Mouse (Mus musculus): ENCODE measurements around the gene Adsl. TPM values are rescaled to one million over a fixed set of nuclear protein-coding genes. Genes with fewer than 3 reads are reported as not detected.

Adsl gene
- total and polyA plus RNA-seq, 2 experiments from 2014 or later, result 149 to 156 TPM

DNA sequence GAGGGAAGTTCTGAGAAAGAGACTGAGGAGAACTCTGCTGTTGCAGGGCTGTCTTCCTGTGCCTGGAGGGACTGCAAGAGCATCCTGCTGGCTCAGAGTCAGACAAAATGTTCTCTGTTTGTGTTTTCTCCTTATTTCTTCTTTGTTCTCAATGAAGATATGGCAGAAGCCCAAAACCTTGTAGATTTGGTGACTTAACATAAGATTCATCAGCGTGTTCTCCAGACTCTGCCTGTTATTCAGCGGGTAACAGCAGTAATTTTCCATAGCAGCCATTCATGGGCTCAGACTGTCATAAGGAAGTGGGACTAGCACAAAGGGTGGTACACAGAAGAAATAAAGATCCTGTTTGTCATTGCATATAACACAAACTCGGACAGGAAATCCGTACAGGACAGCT, 31.3 kb downstream of the Adsl start:
- no peaks in the 10 kb centered on the region for H3K9me3 ChIP-seq (replicated peaks; ENCODE audit: control insufficient read depth, low read length)
- no peak for DNase-seq (ENCODE audit: low spot score)
- H3K36me3 ChIP-seq (replicated peaks; ENCODE audit: control insufficient read depth, insufficient read depth, low read length), result no peaks in the 10 kb centered on the region
- H3K4me3 ChIP-seq (ENCODE audit: low read depth, low read length), result no peak overlapping the region
- 50% methylated on average over 4 of the region's 4 CpGs for WGBS
- no peak for ATAC-seq (ENCODE audit: insufficient read depth, low read depth)
- H3K9ac ChIP-seq (replicated peaks; ENCODE audit: low read depth, low read length), result no peak overlapping the region
- TF ChIP-seq CTCF (IDR thresholded peaks at IDR 0.05; ENCODE audit: low read depth), result no peak
- TF ChIP-seq EP300 (IDR thresholded peaks at IDR 0.05; ENCODE audit: low read depth), result no peak
- no peaks in the 10 kb centered on the region for H3K27me3 ChIP-seq (ENCODE audit: control insufficient read depth, insufficient read depth, low read length)
- H3K27ac ChIP-seq (ENCODE audit: low read depth), result peak overlapping the region; percentile 22; the same call in 1 of the 2 replicates
- 0 out of 2 replicates have a peak, but pooled peaks cover 4% of the 10 kb centered on the region for H3K4me1 ChIP-seq (ENCODE audit: control insufficient read depth, insufficient read depth)
- H3K4me2 ChIP-seq (ENCODE audit: low read depth, low read length), result no peak overlapping the region

DNA sequence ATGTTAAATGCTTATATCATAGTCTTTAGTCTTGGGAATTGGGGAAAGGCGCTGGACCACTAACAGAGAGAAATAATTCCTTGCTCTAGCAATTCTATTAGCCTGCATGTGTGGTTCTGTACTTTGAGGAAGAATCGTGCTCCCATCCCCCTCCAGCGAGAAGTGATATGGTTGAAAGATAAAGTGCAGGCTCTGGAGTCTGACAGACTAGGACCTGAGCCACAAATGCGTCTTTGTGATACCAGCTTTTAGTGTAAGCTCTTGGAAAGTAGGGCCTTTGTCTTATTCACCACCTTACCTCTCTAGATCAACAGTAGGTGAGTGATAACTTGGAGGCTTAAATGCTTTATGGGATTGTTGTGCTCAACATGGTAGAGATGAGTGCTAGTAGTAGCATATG, 32.9 kb downstream of the Adsl start:
- TF ChIP-seq EP300 (IDR thresholded peaks at IDR 0.05; ENCODE audit: low read depth), result no peak
- no peak for TF ChIP-seq CTCF (IDR thresholded peaks at IDR 0.05; ENCODE audit: low read depth)
- 0 out of 2 replicates have a peak, but pooled peaks cover 4% of the 10 kb centered on the region for H3K4me1 ChIP-seq (ENCODE audit: control insufficient read depth, insufficient read depth)
- H3K27me3 ChIP-seq (ENCODE audit: control insufficient read depth, insufficient read depth, low read length), result no peaks in the 10 kb centered on the region
- no peaks in the 10 kb centered on the region for H3K36me3 ChIP-seq (replicated peaks; ENCODE audit: control insufficient read depth, insufficient read depth, low read length)
- no peaks in the 10 kb centered on the region for H3K9me3 ChIP-seq (replicated peaks; ENCODE audit: control insufficient read depth, low read length)
- H3K9ac ChIP-seq (replicated peaks; ENCODE audit: low read depth, low read length), result no peak overlapping the region
- H3K4me2 ChIP-seq (ENCODE audit: low read depth, low read length), result no peak overlapping the region
- 39% methylated on average over 4 of the region's 4 CpGs for WGBS
- H3K27ac ChIP-seq (ENCODE audit: low read depth), result no peak overlapping the region
- no peak overlapping the region for H3K4me3 ChIP-seq (ENCODE audit: low read depth, low read length)
- no peak for ATAC-seq (ENCODE audit: insufficient read depth, low read depth)
- DNase-seq (ENCODE audit: low spot score), result no peak

DNA sequence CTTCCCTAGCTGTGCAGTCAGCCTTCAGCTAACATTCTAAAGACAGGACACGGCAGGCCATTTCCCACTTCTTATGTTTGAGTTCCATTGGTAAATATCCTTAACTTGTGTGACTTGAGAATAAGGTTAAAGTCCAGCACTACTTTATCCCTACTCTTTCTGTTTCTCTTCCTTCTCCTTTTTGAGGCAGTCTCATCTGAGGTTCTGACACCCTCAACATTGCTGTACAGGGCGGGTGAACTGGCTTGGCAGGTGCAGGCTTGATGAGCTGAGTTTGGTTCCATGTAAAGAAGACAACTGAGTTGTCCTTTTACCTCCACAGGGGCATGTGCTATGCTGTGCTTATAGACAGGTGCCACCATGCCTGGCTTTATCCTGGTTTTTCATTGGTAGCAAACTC, 35.0 kb downstream of the Adsl start:
- Histone ChIP-seq H3K9me3 (replicated peaks; ENCODE audit: control insufficient read depth, low read length) (no peaks in the 10 kb centered on the region), H3K4me3 (ENCODE audit: low read depth, low read length) (no peak overlapping the region), H3K27ac (ENCODE audit: low read depth) (no peak overlapping the region), H3K36me3 (replicated peaks; ENCODE audit: control insufficient read depth, insufficient read depth, low read length) (no peaks in the 10 kb centered on the region), H3K27me3 (ENCODE audit: control insufficient read depth, insufficient read depth, low read length) (no peaks in the 10 kb centered on the region), H3K4me1 (ENCODE audit: control insufficient read depth, insufficient read depth) (0 out of 2 replicates have a peak, but pooled peaks cover 4% of the 10 kb centered on the region), H3K4me2 (ENCODE audit: low read depth, low read length) (no peak overlapping the region), H3K9ac (replicated peaks; ENCODE audit: low read depth, low read length) (no peak overlapping the region)
- ATAC-seq (ENCODE audit: insufficient read depth, low read depth), result no peak
- DNase-seq (ENCODE audit: low spot score), result no peak
- TF ChIP-seq EP300 (IDR thresholded peaks at IDR 0.05; ENCODE audit: low read depth) (no peak), CTCF (IDR thresholded peaks at IDR 0.05; ENCODE audit: low read depth) (no peak)
- 79% methylated on average over 2 of the region's 2 CpGs for WGBS

DNA sequence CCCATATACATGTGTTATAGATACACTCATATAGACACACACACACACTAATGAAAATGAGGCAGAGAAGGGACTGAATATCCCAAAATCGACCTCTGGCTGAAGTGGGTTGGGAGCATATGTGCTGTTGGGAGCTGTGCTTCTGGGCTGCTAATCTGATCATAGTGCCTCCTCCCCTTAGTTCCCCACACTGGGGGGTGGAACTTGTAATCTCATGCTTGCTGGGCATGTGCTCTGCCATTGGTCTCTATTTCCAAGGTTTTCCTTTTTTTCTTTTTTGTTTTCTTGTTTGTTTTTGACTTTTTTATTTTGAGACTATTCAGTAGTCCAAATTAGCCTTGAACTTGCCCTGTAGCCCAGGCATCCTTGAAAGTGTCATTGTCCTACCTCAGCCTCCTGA, 40.0 kb downstream of the Adsl start:
- Histone ChIP-seq H3K27me3 (ENCODE audit: control insufficient read depth, insufficient read depth, low read length) (no peaks in the 10 kb centered on the region), H3K9me3 (replicated peaks; ENCODE audit: control insufficient read depth, low read length) (no peaks in the 10 kb centered on the region), H3K4me1 (ENCODE audit: control insufficient read depth, insufficient read depth) (no peaks in the 10 kb centered on the region), H3K27ac (ENCODE audit: low read depth) (no peak overlapping the region), H3K9ac (replicated peaks; ENCODE audit: low read depth, low read length) (no peak overlapping the region), H3K4me3 (ENCODE audit: low read depth, low read length) (no peak overlapping the region), H3K36me3 (replicated peaks; ENCODE audit: control insufficient read depth, insufficient read depth, low read length) (no peaks in the 10 kb centered on the region), H3K4me2 (ENCODE audit: low read depth, low read length) (no peak overlapping the region)
- TF ChIP-seq EP300 (IDR thresholded peaks at IDR 0.05; ENCODE audit: low read depth), result no peak
- no peak for TF ChIP-seq CTCF (IDR thresholded peaks at IDR 0.05; ENCODE audit: low read depth)
- WGBS, result 13% methylated on average over 1 of the region's 1 CpGs
- DNase-seq (ENCODE audit: low spot score) (no peak), ATAC-seq (ENCODE audit: insufficient read depth, low read depth) (no peak)

DNA sequence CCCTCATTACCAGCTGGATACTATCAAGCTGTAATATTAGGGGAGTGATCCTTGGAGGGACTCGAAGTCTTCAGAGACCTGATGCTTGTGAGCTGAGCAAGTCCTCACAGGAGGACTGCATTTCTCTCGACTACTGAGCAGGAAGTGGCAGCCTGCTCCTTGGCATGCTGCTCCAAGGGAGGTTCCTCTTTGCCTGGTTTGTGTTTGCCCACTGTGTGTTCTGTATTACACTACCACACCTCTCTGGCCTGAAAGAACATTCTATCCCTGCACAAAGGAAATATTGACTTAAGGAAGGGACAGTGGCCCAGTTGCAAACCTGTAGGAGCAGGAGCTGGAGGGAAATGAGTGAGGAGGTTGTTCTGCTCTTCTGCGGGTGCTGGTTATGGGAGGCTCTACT, 41.4 kb downstream of the Adsl start:
- H3K4me1 ChIP-seq (ENCODE audit: control insufficient read depth, insufficient read depth), result no peaks in the 10 kb centered on the region
- no peaks in the 10 kb centered on the region for H3K36me3 ChIP-seq (replicated peaks; ENCODE audit: control insufficient read depth, insufficient read depth, low read length)
- WGBS, result 62% methylated on average over 3 of the region's 3 CpGs
- no peak overlapping the region for H3K27ac ChIP-seq (ENCODE audit: low read depth)
- no peak for ATAC-seq (ENCODE audit: insufficient read depth, low read depth)
- H3K4me2 ChIP-seq (ENCODE audit: low read depth, low read length), result no peak overlapping the region
- H3K9ac ChIP-seq (replicated peaks; ENCODE audit: low read depth, low read length), result no peak overlapping the region
- DNase-seq (ENCODE audit: low spot score), result no peak
- no peaks in the 10 kb centered on the region for H3K9me3 ChIP-seq (replicated peaks; ENCODE audit: control insufficient read depth, low read length)
- no peaks in the 10 kb centered on the region for H3K27me3 ChIP-seq (ENCODE audit: control insufficient read depth, insufficient read depth, low read length)
- no peak overlapping the region for H3K4me3 ChIP-seq (ENCODE audit: low read depth, low read length)
- no peak for TF ChIP-seq CTCF (IDR thresholded peaks at IDR 0.05; ENCODE audit: low read depth)
- no peak for TF ChIP-seq EP300 (IDR thresholded peaks at IDR 0.05; ENCODE audit: low read depth)

DNA sequence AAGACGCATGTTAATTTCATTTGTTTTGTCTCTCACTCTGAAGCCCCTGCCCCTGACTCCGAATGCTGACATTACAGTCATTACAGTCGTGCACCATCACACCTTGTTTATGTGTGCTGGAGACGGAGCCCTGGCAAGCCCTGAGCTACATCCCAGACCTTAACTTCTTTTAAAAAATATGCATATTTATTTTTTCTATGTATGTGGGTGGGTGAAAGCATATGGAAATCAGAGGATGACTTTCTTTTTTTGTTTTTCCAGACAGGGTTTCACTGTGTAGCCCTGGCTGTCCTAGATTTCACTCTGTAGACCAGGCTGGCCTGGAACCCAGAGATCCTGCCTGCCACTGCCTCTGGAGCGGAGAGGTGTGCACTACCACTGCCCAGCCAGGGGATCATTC, 46.7 kb downstream of the Adsl start:
- H3K27me3 ChIP-seq (ENCODE audit: control insufficient read depth, insufficient read depth, low read length), result no peaks in the 10 kb centered on the region
- no peak overlapping the region for H3K4me2 ChIP-seq (ENCODE audit: low read depth, low read length)
- TF ChIP-seq CTCF (IDR thresholded peaks at IDR 0.05; ENCODE audit: low read depth), result no peak
- TF ChIP-seq EP300 (IDR thresholded peaks at IDR 0.05; ENCODE audit: low read depth), result no peak
- H3K4me3 ChIP-seq (ENCODE audit: low read depth, low read length), result no peak overlapping the region
- H3K27ac ChIP-seq (ENCODE audit: low read depth), result no peak overlapping the region
- H3K9ac ChIP-seq (replicated peaks; ENCODE audit: low read depth, low read length), result no peak overlapping the region
- no peak for ATAC-seq (ENCODE audit: insufficient read depth, low read depth)
- no peak for DNase-seq (ENCODE audit: low spot score)
- H3K4me1 ChIP-seq (ENCODE audit: control insufficient read depth, insufficient read depth), result no peaks in the 10 kb centered on the region
- no peaks in the 10 kb centered on the region for H3K9me3 ChIP-seq (replicated peaks; ENCODE audit: control insufficient read depth, low read length)
- H3K36me3 ChIP-seq (replicated peaks; ENCODE audit: control insufficient read depth, insufficient read depth, low read length), result no peaks in the 10 kb centered on the region
- WGBS, result 86% methylated on average over 5 of the region's 5 CpGs
